Mouse (Mus musculus): Measurements from ENCODE around the gene Il6ra. TPM values are rescaled to one million over a fixed set of nuclear protein-coding genes. Genes with fewer than 3 reads are reported as not detected.

Il6ra gene
- total and polyA plus RNA-seq, 2 experiments from 2014 or later = 1.1 to 2.0 TPM

DNA sequence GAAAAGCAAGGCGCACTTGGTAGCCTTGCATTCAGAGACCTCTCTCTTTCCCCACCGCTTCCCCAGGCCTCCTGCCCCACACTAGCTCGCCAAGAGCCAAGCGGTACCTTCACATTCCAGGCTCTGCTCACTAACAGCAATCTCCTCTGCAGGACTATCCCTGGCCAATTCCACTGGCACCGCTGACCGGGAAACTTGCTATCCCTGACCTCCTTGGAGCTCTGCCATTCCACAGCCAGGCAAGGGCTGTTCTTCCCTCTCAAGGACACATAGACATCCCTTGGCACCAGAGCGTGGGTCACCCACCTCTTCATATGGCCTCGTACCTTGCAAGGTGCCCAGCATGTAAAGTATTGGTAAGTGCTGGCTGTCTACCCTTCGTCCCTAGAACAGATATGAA lies 29.9 kb upstream of the Il6ra start:
- Histone ChIP-seq H3K4me2 (ENCODE audit: low read depth, low read length) (no peak overlapping the region), H3K27me3 (ENCODE audit: control insufficient read depth, insufficient read depth, low read length) (no peaks in the 10 kb centered on the region), H3K27ac (ENCODE audit: low read depth) (no peak overlapping the region), H3K4me3 (ENCODE audit: low read depth, low read length) (no peak overlapping the region), H3K4me1 (ENCODE audit: control insufficient read depth, insufficient read depth) (no peaks in the 10 kb centered on the region), H3K36me3 (replicated peaks; ENCODE audit: control insufficient read depth, insufficient read depth, low read length) (peaks cover 87% of the 10 kb centered on the region), H3K9me3 (replicated peaks; ENCODE audit: control insufficient read depth, low read length) (no peaks in the 10 kb centered on the region), H3K9ac (replicated peaks; ENCODE audit: low read depth, low read length) (no peak overlapping the region)
- ATAC-seq (ENCODE audit: insufficient read depth, low read depth) (no peak), DNase-seq (ENCODE audit: low spot score) (no peak)
- TF ChIP-seq EP300 (IDR thresholded peaks at IDR 0.05; ENCODE audit: low read depth) (no peak), CTCF (IDR thresholded peaks at IDR 0.05; ENCODE audit: low read depth) (no peak)
- WGBS = 56% methylated on average over 9 of the region's 9 CpGs

DNA sequence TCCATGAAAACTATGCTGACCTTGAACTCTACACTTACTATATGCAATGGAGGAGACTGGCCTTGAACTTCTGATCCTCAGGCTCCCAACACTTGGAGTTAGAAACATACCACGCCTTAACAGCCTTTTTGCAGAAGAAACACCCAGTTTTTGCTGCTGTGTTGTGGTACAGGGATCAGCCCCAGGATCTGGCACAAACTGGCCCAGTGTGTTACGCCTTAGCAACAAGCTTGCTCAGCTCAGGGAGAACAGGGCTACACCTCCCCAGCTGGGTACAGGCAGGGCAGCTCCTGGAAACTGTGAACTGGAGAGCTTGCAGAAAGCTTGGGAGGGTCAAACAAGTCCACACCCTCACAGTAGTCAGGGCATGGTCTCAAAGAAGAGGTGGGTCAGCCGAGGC lies 23.5 kb upstream of the Il6ra start:
- Histone ChIP-seq H3K4me2 (ENCODE audit: low read depth, low read length) (no peak overlapping the region), H3K27ac (ENCODE audit: low read depth) (no peak overlapping the region), H3K9ac (replicated peaks; ENCODE audit: low read depth, low read length) (no peak overlapping the region), H3K27me3 (ENCODE audit: control insufficient read depth, insufficient read depth, low read length) (no peaks in the 10 kb centered on the region), H3K4me3 (ENCODE audit: low read depth, low read length) (no peak overlapping the region), H3K4me1 (ENCODE audit: control insufficient read depth, insufficient read depth) (no peaks in the 10 kb centered on the region), H3K9me3 (replicated peaks; ENCODE audit: control insufficient read depth, low read length) (no peaks in the 10 kb centered on the region), H3K36me3 (replicated peaks; ENCODE audit: control insufficient read depth, insufficient read depth, low read length) (peaks cover 32% of the 10 kb centered on the region)
- no peak for TF ChIP-seq CTCF (IDR thresholded peaks at IDR 0.05; ENCODE audit: low read depth)
- TF ChIP-seq EP300 (IDR thresholded peaks at IDR 0.05; ENCODE audit: low read depth) = no peak
- DNase-seq (ENCODE audit: low spot score) (no peak), ATAC-seq (ENCODE audit: insufficient read depth, low read depth) (no peak)
- WGBS = 94% methylated on average over 3 of the region's 3 CpGs

DNA sequence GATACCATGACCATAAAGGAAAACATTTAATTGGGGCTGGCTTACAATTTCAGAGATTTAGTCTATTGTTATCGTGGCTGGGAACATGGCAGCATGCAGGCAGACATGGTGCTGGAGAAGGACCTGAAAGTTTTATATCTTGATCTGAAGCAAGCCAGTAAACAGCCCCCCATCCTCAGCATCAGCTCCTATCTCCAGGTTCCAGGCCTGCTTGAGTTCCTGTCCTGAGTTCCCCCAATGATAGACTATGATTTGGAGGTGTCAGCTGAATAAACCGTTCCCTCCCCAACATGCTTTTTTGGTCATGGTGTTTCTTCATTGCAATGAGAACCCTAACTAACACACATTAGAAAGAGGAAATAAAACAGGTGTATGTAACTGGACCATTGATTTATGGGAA lies 19.9 kb upstream of the Il6ra start:
- TF ChIP-seq CTCF (IDR thresholded peaks at IDR 0.05; ENCODE audit: low read depth) (no peak), EP300 (IDR thresholded peaks at IDR 0.05; ENCODE audit: low read depth) (no peak)
- Histone ChIP-seq H3K4me3 (ENCODE audit: low read depth, low read length) (no peak overlapping the region), H3K27me3 (ENCODE audit: control insufficient read depth, insufficient read depth, low read length) (no peaks in the 10 kb centered on the region), H3K4me2 (ENCODE audit: low read depth, low read length) (no peak overlapping the region), H3K9me3 (replicated peaks; ENCODE audit: control insufficient read depth, low read length) (no peaks in the 10 kb centered on the region), H3K36me3 (replicated peaks; ENCODE audit: control insufficient read depth, insufficient read depth, low read length) (0 out of 2 replicates have a peak, but pooled peaks cover 5% of the 10 kb centered on the region), H3K27ac (ENCODE audit: low read depth) (no peak overlapping the region), H3K4me1 (ENCODE audit: control insufficient read depth, insufficient read depth) (no peaks in the 10 kb centered on the region), H3K9ac (replicated peaks; ENCODE audit: low read depth, low read length) (no peak overlapping the region)
- DNase-seq (ENCODE audit: low spot score) (no peak), ATAC-seq (ENCODE audit: insufficient read depth, low read depth) (no peak)
- WGBS = 79% methylated on average over 2 of the region's 2 CpGs

GRCm38 (mm10) chr3:89928956-89929355 lies 16.0 kb upstream of the Il6ra start:
- Histone ChIP-seq H3K4me3 (ENCODE audit: low read depth, low read length) (no peak overlapping the region), H3K4me1 (ENCODE audit: control insufficient read depth, insufficient read depth) (no peaks in the 10 kb centered on the region), H3K27me3 (ENCODE audit: control insufficient read depth, insufficient read depth, low read length) (no peaks in the 10 kb centered on the region), H3K9me3 (replicated peaks; ENCODE audit: control insufficient read depth, low read length) (no peaks in the 10 kb centered on the region), H3K27ac (ENCODE audit: low read depth) (no peak overlapping the region), H3K9ac (replicated peaks; ENCODE audit: low read depth, low read length) (no peak overlapping the region), H3K36me3 (replicated peaks; ENCODE audit: control insufficient read depth, insufficient read depth, low read length) (no peaks in the 10 kb centered on the region), H3K4me2 (ENCODE audit: low read depth, low read length) (no peak overlapping the region)
- WGBS = 68% methylated on average over 4 of the region's 4 CpGs
- no peak for ATAC-seq (ENCODE audit: insufficient read depth, low read depth)
- TF ChIP-seq EP300 (IDR thresholded peaks at IDR 0.05; ENCODE audit: low read depth) = no peak
- DNase-seq (ENCODE audit: low spot score) = no peak

DNA sequence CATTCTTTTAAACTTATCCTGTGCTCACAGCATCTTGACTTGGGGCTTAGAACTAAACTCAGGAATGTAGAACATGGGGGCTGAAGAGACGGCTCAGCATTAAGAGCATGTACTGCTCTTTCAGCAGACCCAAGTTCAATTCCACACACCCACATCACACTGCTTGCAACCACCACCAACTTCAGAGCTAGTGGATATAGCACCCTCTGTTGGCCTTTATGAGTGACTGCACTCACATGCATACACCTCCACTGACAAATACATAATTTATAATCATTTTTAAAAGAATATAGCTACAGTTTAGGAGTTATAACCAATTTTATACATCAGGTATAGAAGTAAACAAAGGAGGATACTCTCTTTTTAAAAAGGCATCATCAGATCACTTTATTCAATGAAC lies 13.4 kb upstream of the Il6ra start:
- Histone ChIP-seq H3K27me3 (ENCODE audit: control insufficient read depth, insufficient read depth, low read length) (no peaks in the 10 kb centered on the region), H3K9me3 (replicated peaks; ENCODE audit: control insufficient read depth, low read length) (no peaks in the 10 kb centered on the region), H3K4me2 (ENCODE audit: low read depth, low read length) (no peak overlapping the region), H3K4me3 (ENCODE audit: low read depth, low read length) (no peak overlapping the region), H3K4me1 (ENCODE audit: control insufficient read depth, insufficient read depth) (no peaks in the 10 kb centered on the region), H3K27ac (ENCODE audit: low read depth) (no peak overlapping the region), H3K36me3 (replicated peaks; ENCODE audit: control insufficient read depth, insufficient read depth, low read length) (no peaks in the 10 kb centered on the region), H3K9ac (replicated peaks; ENCODE audit: low read depth, low read length) (no peak overlapping the region)
- DNase-seq (ENCODE audit: low spot score) (no peak), ATAC-seq (ENCODE audit: insufficient read depth, low read depth) (no peak)
- WGBS = 90% methylated on average over 1 of the region's 1 CpGs
- TF ChIP-seq CTCF (IDR thresholded peaks at IDR 0.05; ENCODE audit: low read depth) = no peak
- no peak for TF ChIP-seq EP300 (IDR thresholded peaks at IDR 0.05; ENCODE audit: low read depth)

- no peaks in the 10 kb centered on the region for H3K9me3 ChIP-seq (replicated peaks; ENCODE audit: control insufficient read depth, low read length)
- no peak overlapping the region for H3K4me3 ChIP-seq (ENCODE audit: low read depth, low read length)
- H3K4me2 ChIP-seq (ENCODE audit: low read depth, low read length) = no peak overlapping the region
- no peak overlapping the region for H3K27ac ChIP-seq (ENCODE audit: low read depth)
- no peak overlapping the region for H3K9ac ChIP-seq (replicated peaks; ENCODE audit: low read depth, low read length)
- H3K36me3 ChIP-seq (replicated peaks; ENCODE audit: control insufficient read depth, insufficient read depth, low read length) = no peaks in the 10 kb centered on the region
- 65% methylated on average over 6 of the region's 6 CpGs for WGBS
- no peak for ATAC-seq (ENCODE audit: insufficient read depth, low read depth)
- no peaks in the 10 kb centered on the region for H3K27me3 ChIP-seq (ENCODE audit: control insufficient read depth, insufficient read depth, low read length)
- DNase-seq (ENCODE audit: low spot score) = no peak
- TF ChIP-seq CTCF (IDR thresholded peaks at IDR 0.05; ENCODE audit: low read depth) (no peak), EP300 (IDR thresholded peaks at IDR 0.05; ENCODE audit: low read depth) (no peak)
- no peaks in the 10 kb centered on the region for H3K4me1 ChIP-seq (ENCODE audit: control insufficient read depth, insufficient read depth)
Observed at GRCm38 (mm10) chr3:89920711-89921110, 7.7 kb upstream of the Il6ra start.
